Mouse (Mus musculus) liver, embryonic 11.5 days (tissue): ENCODE data around the gene Sept10. TPM values are rescaled to one million over a fixed set of nuclear protein-coding genes. Genes with fewer than 3 reads are reported as not detected.

Source experiments
- ATAC-seq: fragments of 200-750 bp; cut with Nextera tagmentation; replicated peaks from 2 replicates; pipeline ENCODE4 v1.8.0; 2017; ENCODE audit warnings: moderate number of reproducible peaks, mild to moderate bottlenecking, moderate TSS enrichment, moderate library complexity; ENCODE audit not compliant: low FRiP score
- DNase-seq: peaks from one replicate; pipeline ENCODE4 v3.0.0-alpha.2; 2017; ENCODE audit warnings: low spot score
- H3K27ac ChIP-seq: fragments of 300-500 bp; sonication (generic); 2 replicates; pipeline ENCODE4 v1.5.1; 2014; ENCODE audit warnings: mild to moderate bottlenecking, low read depth, low read length, control low read depth
- H3K27me3 ChIP-seq: fragments of 300-500 bp; sonication (generic); replicated peaks from 2 replicates; pipeline ENCODE4 v1.6.1; 2014; ENCODE audit warnings: low read length, mixed read lengths; ENCODE audit not compliant: control insufficient read depth, insufficient read depth
- H3K36me3 ChIP-seq: fragments of 300-500 bp; sonication (generic); 2 replicates; pipeline ENCODE4 v1.6.1; 2014; ENCODE audit warnings: mild to moderate bottlenecking, low read length, moderate library complexity, mixed read lengths; ENCODE audit not compliant: control insufficient read depth, insufficient read depth
- H3K4me1 ChIP-seq: fragments of 300-500 bp; sonication (generic); replicated peaks from 2 replicates; pipeline ENCODE4 v1.6.1; 2014; ENCODE audit warnings: low read length, mixed read lengths; ENCODE audit not compliant: control insufficient read depth, insufficient read depth
- H3K4me2 ChIP-seq: fragments of 300-500 bp; sonication (generic); 2 replicates; pipeline ENCODE4 v1.6.1; 2014; ENCODE audit warnings: mild to moderate bottlenecking, control low read depth, moderate library complexity
- H3K4me3 ChIP-seq: fragments of 300-500 bp; sonication (generic); 2 replicates; pipeline ENCODE4 v1.5.1; 2014; ENCODE audit warnings: low read depth, low read length, control low read depth
- H3K9ac ChIP-seq: fragments of 300-500 bp; sonication (generic); 2 replicates; pipeline ENCODE4 v1.6.1; 2014; ENCODE audit warnings: low read depth, low read length, control low read depth
- H3K9me3 ChIP-seq: fragments of 300-500 bp; sonication (generic); 2 replicates; pipeline ENCODE4 v1.6.1; 2016; ENCODE audit warnings: low read length, inconsistent platforms, mixed read lengths; ENCODE audit not compliant: control insufficient read depth
- WGBS: fragments of 180-500 bp; shearing (Covaris S2); extraction: QIAGEN DNeasy Blood & Tissue Kit; methylation state at CpG from one replicate; pipeline ENCODE4 v1.1.7; 2014; 5-methylcytosine and 5-hydroxymethylcytosine counted together
- polyA plus RNA-seq: library from polyadenylated mRNA; unstranded; fragments of >200 nt; fragmentation: Nextera tagmentation; extraction: Ambion mirVana; gene quantifications from 2 replicates; pipeline ENCODE4 v1.2.1, GENCODE M21; 2014

Sept10 gene
- polyA plus RNA-seq, 1 experiment from 2014 or later = 28.4 TPM

GRCm38 (mm10) chr10:59162185-59162897 is 59.3 kb downstream of the Sept10 start:
- peak; percentile 90 for ATAC-seq

DNA sequence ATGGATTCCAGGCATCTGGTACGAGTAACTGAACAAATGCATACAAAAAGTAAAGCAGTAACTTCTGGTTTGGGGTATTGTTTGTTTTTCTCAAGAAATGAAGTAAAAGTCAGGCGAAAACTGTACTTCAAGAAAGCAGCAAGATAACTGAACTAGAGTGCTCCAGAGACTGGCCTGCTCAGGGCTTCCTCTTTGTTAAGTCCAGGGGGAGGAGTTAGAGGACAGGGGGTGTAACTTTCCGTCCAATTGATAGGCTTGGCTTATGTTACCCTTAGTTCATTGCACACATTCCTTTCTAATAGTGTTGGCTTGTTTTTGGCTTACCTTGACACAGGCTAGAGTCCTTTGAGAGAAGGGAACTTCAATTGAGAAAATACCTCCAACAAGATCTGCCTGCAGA is 63.0 kb downstream of the Sept10 start:
- WGBS = 61% methylated on average over 3 of the region's 3 CpGs
- Histone ChIP-seq H3K9me3 (no peaks in the 10 kb centered on the region), H3K4me2 (no peak overlapping the region), H3K4me1 (peaks cover 5% of the 10 kb centered on the region), H3K36me3 (no peaks in the 10 kb centered on the region), H3K27ac (no peak overlapping the region), H3K4me3 (no peak overlapping the region), H3K9ac (no peak overlapping the region), H3K27me3 (no peaks in the 10 kb centered on the region)
- ATAC-seq = no peak
- no peak for DNase-seq

More at GRCm38 (mm10) chr10:59162185-59162897, 59.3 kb downstream of the Sept10 start:
- Histone ChIP-seq H3K4me2 (no peak overlapping the region), H3K4me3 (no peak overlapping the region), H3K4me1 (peaks cover 5% of the 10 kb centered on the region), H3K9me3 (no peaks in the 10 kb centered on the region), H3K36me3 (no peaks in the 10 kb centered on the region), H3K27ac (peak overlapping the region; percentile 76), H3K27me3 (no peaks in the 10 kb centered on the region), H3K9ac (no peak overlapping the region)
- WGBS = 26% methylated on average over 4 of the region's 4 CpGs
- DNase-seq = no peak

DNA sequence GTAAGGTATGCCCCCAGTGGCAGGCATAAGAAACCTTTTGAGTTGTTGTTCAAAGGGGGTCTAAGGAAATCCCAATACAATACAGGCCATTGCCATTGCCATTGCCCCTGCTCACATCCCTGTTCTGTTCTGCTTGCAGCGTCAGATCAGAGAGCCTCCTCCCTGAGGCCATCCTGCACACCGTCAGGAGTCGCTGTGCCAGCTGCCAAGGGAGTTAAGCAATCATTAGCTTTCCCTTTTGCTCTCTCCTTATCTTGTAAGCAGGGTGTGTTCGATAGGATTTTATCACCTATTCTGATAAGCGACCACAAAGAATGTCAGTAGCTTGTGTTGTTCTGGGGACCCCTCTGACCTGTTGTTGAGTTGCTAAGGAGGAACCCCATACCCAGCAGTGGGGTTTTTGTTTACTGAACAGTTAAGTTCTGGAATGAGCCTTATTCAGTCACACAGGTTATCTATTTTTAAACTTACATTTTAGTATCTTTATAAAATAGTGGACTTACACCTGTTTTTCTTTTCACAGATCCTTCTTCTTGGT is 69.0 kb downstream of the Sept10 start:
- DNase-seq (no peak), ATAC-seq (no peak)
- Histone ChIP-seq H3K9ac (no peak overlapping the region), H3K27ac (no peak overlapping the region), H3K4me1 (no peaks in the 10 kb centered on the region), H3K4me3 (no peak overlapping the region), H3K4me2 (no peak overlapping the region), H3K27me3 (no peaks in the 10 kb centered on the region), H3K36me3 (no peaks in the 10 kb centered on the region), H3K9me3 (no peaks in the 10 kb centered on the region)
- 21% methylated on average over 5 of the region's 5 CpGs for WGBS

- no peaks in the 10 kb centered on the region for H3K4me1 ChIP-seq
- H3K36me3 ChIP-seq = no peaks in the 10 kb centered on the region
- 76% methylated on average over 10 of the region's 10 CpGs for WGBS
- no peak for ATAC-seq
- H3K9me3 ChIP-seq = no peaks in the 10 kb centered on the region
- H3K27ac ChIP-seq = no peak overlapping the region
- H3K4me3 ChIP-seq = no peak overlapping the region
- no peak overlapping the region for H3K4me2 ChIP-seq
- no peaks in the 10 kb centered on the region for H3K27me3 ChIP-seq
- H3K9ac ChIP-seq = no peak overlapping the region
- DNase-seq = no peak
Observed at GRCm38 (mm10) chr10:59150938-59151657, 70.5 kb downstream of the Sept10 start.

GRCm38 (mm10) chr10:59149956-59150383 is 71.7 kb downstream of the Sept10 start:
- peak; percentile 47 for ATAC-seq

GRCm38 (mm10) chr10:59133478-59134009 is 88.1 kb downstream of the Sept10 start:
- no peak overlapping the region for H3K27ac ChIP-seq
- DNase-seq = no peak
- ATAC-seq = no peak

More at GRCm38 (mm10) chr10:59149956-59150383, 71.7 kb downstream of the Sept10 start:
- no peak overlapping the region for H3K9ac ChIP-seq
- H3K27ac ChIP-seq = no peak overlapping the region
- no peaks in the 10 kb centered on the region for H3K4me1 ChIP-seq
- H3K4me3 ChIP-seq = no peak overlapping the region
- WGBS = 20% methylated on average over 8 of the region's 8 CpGs
- H3K9me3 ChIP-seq = no peaks in the 10 kb centered on the region
- H3K27me3 ChIP-seq = no peaks in the 10 kb centered on the region
- DNase-seq = peak; percentile 43
- no peak overlapping the region for H3K4me2 ChIP-seq
- H3K36me3 ChIP-seq = no peaks in the 10 kb centered on the region

DNA sequence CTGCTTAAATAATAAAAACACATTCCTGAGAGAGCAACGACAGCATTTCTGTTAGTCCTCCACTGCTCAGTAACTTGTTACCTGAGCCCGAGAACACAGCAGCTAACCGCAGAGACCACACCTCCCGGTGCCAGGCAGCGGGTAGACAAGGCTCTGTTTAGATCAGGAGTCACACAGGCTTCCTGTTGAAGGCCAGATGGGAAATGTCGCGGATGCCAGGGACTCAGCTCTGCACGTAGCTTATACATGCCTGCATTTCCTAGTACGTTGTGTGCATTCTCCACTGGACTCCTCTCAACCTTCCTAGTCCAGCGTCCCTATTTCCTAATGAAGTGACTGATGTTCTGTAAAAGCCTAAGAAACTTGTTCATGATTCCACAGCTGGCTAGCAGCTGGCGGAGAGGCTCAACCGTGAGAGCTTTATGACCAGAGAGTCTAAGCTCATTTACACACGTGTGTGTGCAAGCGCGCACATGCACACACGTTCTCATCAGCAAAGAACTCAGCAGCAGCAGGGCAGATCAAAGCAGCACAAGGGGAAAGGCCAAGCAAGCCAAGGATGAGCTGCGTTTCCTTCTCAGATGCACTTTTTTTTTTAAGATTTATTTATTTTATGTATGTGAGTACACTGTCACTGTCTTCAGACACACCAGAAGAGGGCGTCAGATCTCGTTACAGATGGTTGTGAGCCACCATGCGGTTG is 89.6 kb downstream of the Sept10 start:
- ATAC-seq = no peak
- Histone ChIP-seq H3K4me3 (no peak overlapping the region), H3K4me2 (no peak overlapping the region), H3K27ac (no peak overlapping the region), H3K36me3 (no peaks in the 10 kb centered on the region), H3K27me3 (no peaks in the 10 kb centered on the region; the same call in 1 of the 2 replicates), H3K9me3 (no peaks in the 10 kb centered on the region), H3K9ac (no peak overlapping the region), H3K4me1 (no peaks in the 10 kb centered on the region)
- no peak for DNase-seq
- 71% methylated on average over 20 of the region's 20 CpGs for WGBS

More at GRCm38 (mm10) chr10:59133478-59134009, 88.1 kb downstream of the Sept10 start:
- Histone ChIP-seq H3K36me3 (no peaks in the 10 kb centered on the region), H3K4me2 (no peak overlapping the region), H3K9ac (no peak overlapping the region), H3K9me3 (no peaks in the 10 kb centered on the region), H3K4me1 (no peaks in the 10 kb centered on the region), H3K27me3 (no peaks in the 10 kb centered on the region; the same call in 1 of the 2 replicates), H3K4me3 (no peak overlapping the region)
- 72% methylated on average over 8 of the region's 8 CpGs for WGBS

DNA sequence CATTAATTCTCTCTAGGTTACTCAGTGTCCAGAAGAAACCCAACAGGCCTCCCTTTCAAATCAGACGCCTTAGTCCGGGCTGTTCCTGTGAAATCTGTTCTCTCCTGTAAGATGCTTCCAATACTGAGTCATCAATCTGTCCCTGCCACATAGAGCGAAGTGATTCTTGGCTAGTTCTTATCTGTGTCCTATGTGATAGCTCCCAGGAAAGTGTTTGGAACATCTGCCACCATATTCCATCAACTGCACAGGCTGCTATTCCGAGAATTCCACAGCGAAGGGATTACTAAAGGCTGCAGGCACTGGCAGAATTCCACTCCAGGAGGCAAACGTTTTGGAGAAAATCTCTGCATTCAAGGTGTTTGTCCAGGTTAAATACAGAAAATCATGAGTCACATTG is 94.0 kb downstream of the Sept10 start:
- Histone ChIP-seq H3K4me3 (no peak overlapping the region), H3K36me3 (no peaks in the 10 kb centered on the region), H3K4me1 (no peaks in the 10 kb centered on the region), H3K9ac (no peak overlapping the region), H3K27me3 (no peaks in the 10 kb centered on the region; the same call in 1 of the 2 replicates), H3K27ac (no peak overlapping the region), H3K9me3 (no peaks in the 10 kb centered on the region), H3K4me2 (no peak overlapping the region)
- ATAC-seq (no peak), DNase-seq (no peak)
- WGBS = 58% methylated on average over 6 of the region's 6 CpGs
